Mouse (Mus musculus) embryonic fibroblast, embryonic 13.5 days (primary cell): Measurements from ENCODE around the gene Zdhhc12. TPM values are rescaled to one million over a fixed set of nuclear protein-coding genes. Genes with fewer than 3 reads are reported as not detected.

Experiments used
- H3K27ac ChIP-seq: 2 replicates; pipeline ENCODE4 v1.5.1; 2012; ENCODE audit warnings: low read length, control low read depth, inconsistent platforms; ENCODE audit not compliant: insufficient read depth
- H3K4me1 ChIP-seq: 2 replicates; pipeline ENCODE4 v1.6.1; 2011; ENCODE audit warnings: low read length; ENCODE audit not compliant: control insufficient read depth, insufficient read depth
- H3K4me3 ChIP-seq: 2 replicates; pipeline ENCODE4 v1.5.1; 2011; ENCODE audit warnings: mild to moderate bottlenecking, control low read depth, low read length; ENCODE audit not compliant: insufficient read depth
- CTCF ChIP-seq: IDR thresholded peaks from 2 replicates; pipeline ENCODE4 v1.5.1; 2011; ENCODE audit warnings: mild to moderate bottlenecking, control low read depth, low read length, moderate library complexity, borderline replicate concordance; ENCODE audit not compliant: insufficient read depth
- POLR2A ChIP-seq: IDR thresholded peaks from 2 replicates; pipeline ENCODE4 v1.6.1; 2011; ENCODE audit warnings: low read depth, mild to moderate bottlenecking, control low read depth, low read length, moderate library complexity
- polyA plus RNA-seq: library from polyadenylated mRNA; stranded (reverse); fragments of >200 nt; gene quantifications from 2 replicates; pipeline ENCODE4 v1.2.4, GENCODE M21; 2011; ENCODE audit warnings: low read depth; ENCODE audit not compliant: missing spikeins, insufficient read length

The Zdhhc12 gene
- polyA plus RNA-seq, 1 experiment = 26.8 TPM

- TF ChIP-seq CTCF (no peak), POLR2A (peak; percentile 92)
- Histone ChIP-seq H3K4me3 (peak within 1 kb of the TSS; percentile 65), H3K4me1 (no peaks in the 10 kb centered on the region), H3K27ac (peak within 1 kb of the TSS; percentile 51)
Measured at GRCm38 (mm10) chr2:30124472-30125274, 31.2 kb upstream of the Zdhhc12 start, which contains the start of gene Zer1. Gene Zer1, minus strand, starts transcription at chr2:30124585.

- H3K27ac ChIP-seq = no peak overlapping the region
- peak overlapping the region; percentile 65 for H3K4me3 ChIP-seq
- no peaks in the 10 kb centered on the region for H3K4me1 ChIP-seq
- TF ChIP-seq CTCF (no peak), POLR2A (no peak)
Measured at GRCm38 (mm10) chr2:30123729-30124471, 30.5 kb upstream of the Zdhhc12 start.

GRCm38 (mm10) chr2:30122766-30123165 is 29.3 kb upstream of the Zdhhc12 start:
- no peaks in the 10 kb centered on the region for H3K4me1 ChIP-seq
- no peak overlapping the region for H3K4me3 ChIP-seq
- no peak overlapping the region for H3K27ac ChIP-seq
- TF ChIP-seq POLR2A (no peak), CTCF (no peak)

- no peak overlapping the region for H3K4me3 ChIP-seq
- TF ChIP-seq POLR2A (no peak), CTCF (no peak)
- no peak overlapping the region for H3K27ac ChIP-seq
- no peaks in the 10 kb centered on the region for H3K4me1 ChIP-seq
Measured at GRCm38 (mm10) chr2:30120269-30120668, 26.8 kb upstream of the Zdhhc12 start.

GRCm38 (mm10) chr2:30119641-30120051 is 26.2 kb upstream of the Zdhhc12 start:
- H3K27ac ChIP-seq = no peak overlapping the region
- TF ChIP-seq CTCF (no peak), POLR2A (no peak)
- H3K4me3 ChIP-seq = no peak overlapping the region
- no peaks in the 10 kb centered on the region for H3K4me1 ChIP-seq

GRCm38 (mm10) chr2:30112564-30112963 is 19.1 kb upstream of the Zdhhc12 start:
- TF ChIP-seq POLR2A (no peak), CTCF (no peak)
- Histone ChIP-seq H3K4me3 (no peak overlapping the region), H3K4me1 (no peaks in the 10 kb centered on the region), H3K27ac (no peak overlapping the region)

GRCm38 (mm10) chr2:30111500-30111899 is 18.1 kb upstream of the Zdhhc12 start:
- Histone ChIP-seq H3K27ac (no peak overlapping the region), H3K4me1 (no peaks in the 10 kb centered on the region), H3K4me3 (no peak overlapping the region)
- TF ChIP-seq CTCF = no peak
- TF ChIP-seq POLR2A = no peak

GRCm38 (mm10) chr2:30108260-30108659 is 14.8 kb upstream of the Zdhhc12 start:
- TF ChIP-seq CTCF (no peak), POLR2A (no peak)

GRCm38 (mm10) chr2:30107646-30108045 is 14.2 kb upstream of the Zdhhc12 start:
- no peak for TF ChIP-seq CTCF
- TF ChIP-seq POLR2A = no peak
- H3K4me1 ChIP-seq = no peaks in the 10 kb centered on the region
- H3K4me3 ChIP-seq = no peak overlapping the region
- no peak overlapping the region for H3K27ac ChIP-seq

More at GRCm38 (mm10) chr2:30108260-30108659, 14.8 kb upstream of the Zdhhc12 start:
- no peak overlapping the region for H3K4me3 ChIP-seq
- H3K27ac ChIP-seq = no peak overlapping the region
- no peaks in the 10 kb centered on the region for H3K4me1 ChIP-seq

GRCm38 (mm10) chr2:30106364-30106763 is 12.9 kb upstream of the Zdhhc12 start:
- no peaks in the 10 kb centered on the region for H3K4me1 ChIP-seq
- no peak overlapping the region for H3K27ac ChIP-seq
- no peak overlapping the region for H3K4me3 ChIP-seq
- no peak for TF ChIP-seq POLR2A
- peak; percentile 86; the same call in 1 of the 2 replicates for TF ChIP-seq CTCF
